Mouse (Mus musculus): ENCODE data around the gene Papolb.

Papolb gene

DNA sequence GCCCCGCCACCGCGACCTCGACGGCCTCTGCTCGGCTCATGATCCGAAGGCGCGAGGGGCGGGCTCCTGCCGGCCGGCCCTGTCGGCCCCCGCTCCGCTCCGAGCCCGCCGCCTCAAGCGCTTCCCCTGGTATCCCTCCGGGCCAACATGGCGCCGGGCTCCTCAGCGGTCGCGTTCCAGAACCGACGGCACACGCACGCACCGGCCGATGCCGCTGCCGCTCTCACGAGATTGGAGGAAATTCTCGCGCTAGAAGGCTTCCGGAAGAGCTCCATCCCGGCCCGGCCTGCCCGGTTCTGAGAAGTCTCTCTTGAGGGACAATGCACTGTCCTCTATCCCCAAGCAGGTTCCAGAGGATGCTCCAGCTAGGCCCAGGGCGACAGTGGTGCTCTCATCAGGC lies at the start of gene Papolb:
TSS of gene Papolb (minus strand) at position 162 of the 400 bp plus-strand sequence.
- in situ Hi-C loops (cut with MboI, MseI) = no loop called here

DNA sequence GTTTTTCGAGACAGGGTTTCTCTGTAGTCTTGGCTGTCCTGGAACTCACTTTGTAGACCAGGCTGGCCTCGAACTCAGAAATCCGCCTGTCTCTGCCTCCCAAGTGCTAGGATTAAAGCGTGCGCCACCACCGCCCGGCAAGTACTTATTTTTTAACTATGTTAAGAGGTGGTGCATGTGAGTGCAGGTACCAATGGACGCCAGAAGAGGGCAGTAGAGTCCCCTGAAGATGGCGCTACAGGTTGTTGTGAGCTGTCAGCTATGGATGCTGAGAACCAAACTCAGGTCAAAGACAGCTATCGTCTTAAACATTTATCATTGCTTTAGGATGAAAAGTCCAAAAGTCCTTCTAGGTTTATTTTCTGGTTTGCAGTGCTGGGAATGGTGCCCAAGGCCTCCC lies 48.3 kb upstream of the Papolb start:
- in situ Hi-C loops (cut with MboI, MseI) = no loop called here

- in situ Hi-C loops (cut with MboI, MseI) = no loop called here
These were observed 47.0 kb upstream of the Papolb start for GRCm38 (mm10) chr5:142576832-142577231.

DNA sequence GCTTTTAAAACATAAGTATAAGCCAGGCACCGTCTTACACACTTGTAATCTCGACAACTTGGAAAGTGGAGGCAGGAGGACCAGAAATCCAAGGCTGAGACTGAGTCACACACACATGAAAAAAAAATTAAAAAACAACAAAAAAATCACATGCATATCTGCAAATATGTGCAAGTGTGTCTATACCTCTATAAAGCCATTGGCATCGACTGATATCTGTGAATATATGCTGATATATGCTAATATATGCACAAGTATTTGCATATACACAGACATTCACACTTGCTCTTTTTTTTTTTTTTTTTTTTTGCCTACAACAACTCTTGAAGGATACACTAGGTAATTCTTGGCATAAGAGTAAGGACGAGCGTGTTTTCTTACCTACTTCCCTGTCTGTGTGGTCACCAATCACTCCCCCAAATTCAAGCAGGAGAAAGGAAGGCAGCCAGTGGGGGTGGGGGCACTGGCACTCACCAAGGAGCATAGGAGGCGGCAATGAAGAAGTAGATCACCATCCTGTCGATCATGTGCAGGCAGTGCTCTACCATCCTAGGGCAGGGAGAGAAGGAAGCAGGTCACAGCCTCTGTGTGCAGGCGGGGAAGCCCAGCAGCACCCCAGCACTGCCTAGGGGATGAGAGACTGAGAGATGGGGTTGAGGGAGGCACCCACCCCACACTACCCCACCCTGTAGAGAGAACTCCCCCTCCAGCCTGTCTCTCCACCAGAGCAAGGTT lies 44.6 kb upstream of the Papolb start:
- in situ Hi-C loops (cut with MboI, MseI) = no loop called here

- in situ Hi-C loops (cut with MboI, MseI) = no loop called here
These were observed 34.7 kb upstream of the Papolb start for GRCm38 (mm10) chr5:142564606-142565005.

GRCm38 (mm10) chr5:142560261-142560660 lies 30.4 kb upstream of the Papolb start:
- in situ Hi-C loops (cut with MboI, MseI) = no loop called here

GRCm38 (mm10) chr5:142557397-142558067 lies 27.7 kb upstream of the Papolb start:
- in situ Hi-C loops (cut with MboI, MseI) = no loop called here

GRCm38 (mm10) chr5:142556721-142557120 lies 26.8 kb upstream of the Papolb start:
- in situ Hi-C loops (cut with MboI, MseI) = no loop called here

DNA sequence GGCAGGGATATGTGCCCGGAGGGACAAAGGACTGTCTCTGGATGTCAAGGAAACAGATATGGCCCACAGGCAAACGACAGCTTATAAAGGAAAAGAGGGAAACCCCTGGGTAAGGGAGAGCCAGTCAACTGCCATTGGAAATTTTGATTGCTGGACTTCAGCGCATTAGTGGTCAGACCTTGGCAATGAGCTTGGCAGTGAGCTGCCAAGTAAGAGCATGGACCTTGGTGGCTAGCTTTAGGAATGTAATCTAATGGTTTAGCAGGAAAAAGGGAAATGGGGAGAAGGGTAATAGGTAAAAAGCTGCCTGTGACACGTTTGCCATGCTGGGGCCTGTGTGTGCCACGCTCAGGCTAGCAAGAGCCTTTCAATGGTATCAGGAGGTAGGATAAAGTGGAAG lies 26.0 kb upstream of the Papolb start:
- in situ Hi-C loops (cut with MboI, MseI) = no loop called here

DNA sequence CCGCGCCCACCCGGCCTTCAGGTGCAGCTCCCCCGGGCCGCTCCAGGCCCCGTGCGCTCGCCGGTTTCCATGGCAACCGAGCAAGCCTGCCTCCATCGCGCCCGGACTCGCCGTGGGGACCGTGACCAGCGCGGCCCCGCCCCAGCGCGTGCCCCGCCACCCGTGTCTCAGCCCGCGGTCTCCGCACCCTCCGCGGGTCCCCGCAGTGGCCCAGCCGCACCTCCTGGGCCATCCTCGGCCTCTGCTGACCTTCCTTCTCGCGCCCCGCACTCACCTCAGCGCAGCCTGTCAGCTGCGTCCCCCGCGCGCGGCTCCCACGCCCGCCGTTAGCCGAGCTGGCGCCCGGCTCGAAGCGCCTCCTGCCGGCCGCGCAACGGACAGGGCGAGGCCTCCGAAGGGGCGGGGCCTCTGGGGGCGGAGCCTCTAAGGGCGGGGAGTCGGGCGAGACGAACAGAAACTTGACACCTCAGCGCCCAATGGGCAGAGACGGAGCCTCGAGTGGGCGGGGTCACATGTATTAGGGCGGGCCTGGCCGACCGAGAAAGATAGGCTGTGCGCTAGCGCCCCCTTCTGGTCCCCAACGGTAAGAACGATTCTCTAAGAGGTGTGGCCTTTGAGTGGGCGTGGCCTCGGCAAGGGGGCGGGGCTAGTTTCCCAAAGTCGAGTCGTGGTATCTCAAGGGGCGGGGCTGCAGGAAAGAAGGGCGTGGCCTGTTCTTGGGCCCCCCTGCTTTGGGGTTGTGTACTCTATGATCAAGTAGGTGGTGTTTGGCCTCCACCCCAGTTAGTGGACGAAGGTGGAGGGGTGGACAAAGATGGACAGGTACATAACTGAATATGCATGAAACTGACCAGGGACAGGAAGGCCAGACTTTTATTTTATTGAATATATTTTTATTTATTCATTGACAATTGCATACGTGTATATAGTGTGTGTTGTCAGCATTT lies 21.1 kb upstream of the Papolb start, which contains the start of gene Radil:
TSS of gene Radil (minus strand) at position 393 of the 947 bp plus-strand sequence.
- in situ Hi-C loops (cut with MboI, MseI) = no loop called here

DNA sequence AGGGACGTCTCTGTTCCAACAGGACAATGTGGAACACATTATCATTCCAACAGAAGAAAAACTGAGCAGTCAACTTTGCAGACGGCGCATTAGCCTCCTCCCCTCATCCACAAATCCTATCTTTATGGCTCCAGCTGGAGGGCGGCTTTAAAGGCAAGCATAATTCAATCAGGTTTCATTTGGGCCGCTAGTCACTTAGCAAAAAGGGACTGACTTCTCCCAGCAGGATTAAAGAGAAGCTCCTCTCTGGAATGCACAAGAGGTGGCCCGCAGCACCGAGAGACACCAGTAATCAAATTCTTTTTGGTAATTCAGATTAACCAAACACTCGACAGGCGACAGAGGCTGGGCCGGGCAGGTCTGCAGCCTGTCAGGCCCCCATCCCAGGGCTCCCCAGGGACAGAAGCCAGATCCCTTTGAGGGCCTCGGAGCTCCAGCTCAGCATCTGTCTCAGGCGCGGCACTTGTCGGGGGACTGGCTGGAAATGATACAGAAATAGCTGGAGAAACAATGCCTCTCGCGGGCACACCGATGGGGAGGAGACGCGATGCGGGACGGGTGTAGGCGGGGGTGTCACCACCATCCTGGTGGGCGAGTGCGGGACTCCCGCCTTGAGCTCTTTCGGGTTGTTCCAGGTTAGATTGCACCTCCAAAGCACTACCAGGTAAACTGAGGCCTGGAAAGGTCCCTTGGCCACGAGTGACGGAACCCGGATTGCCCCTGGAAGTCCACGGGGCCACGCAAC lies 20.3 kb upstream of the Papolb start:
- in situ Hi-C loops (cut with MboI, MseI) = loop anchor here (5.0 kb wide), 1 partner anchor 68 kb away; no protein-coding TSS in a partner anchor

GRCm38 (mm10) chr5:142549441-142549840 lies 19.6 kb upstream of the Papolb start:
- in situ Hi-C loops (cut with MboI, MseI) = loop anchor here (5.0 kb wide), 1 partner anchor 67 kb away; no protein-coding TSS in a partner anchor

DNA sequence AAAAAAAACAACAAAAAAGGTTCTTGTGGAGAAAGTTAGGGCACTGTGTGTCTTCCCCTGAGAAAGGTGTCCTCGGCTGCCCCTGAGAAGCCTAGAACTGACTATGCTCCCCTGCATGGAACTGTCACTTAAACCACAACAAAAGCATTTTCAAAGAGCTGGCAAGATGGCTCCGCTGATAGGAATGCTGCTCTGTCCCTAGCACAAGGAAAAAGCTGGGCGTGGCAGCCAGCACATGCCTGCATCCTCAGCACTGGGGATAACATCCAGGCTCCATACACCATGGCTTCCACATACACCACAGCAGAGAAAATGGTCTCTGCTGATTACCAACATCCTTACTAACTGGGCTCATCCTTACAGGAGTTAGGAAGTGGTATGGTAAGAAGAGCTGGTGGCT lies 17.2 kb upstream of the Papolb start:
- in situ Hi-C loops (cut with MboI, MseI) = loop anchor here (5.0 kb wide), 1 partner anchor 65 kb away; no protein-coding TSS in a partner anchor

- in situ Hi-C loops (cut with MboI, MseI) = loop anchor here (5.0 kb wide), 1 partner anchor 64 kb away; no protein-coding TSS in a partner anchor
These were observed 16.5 kb upstream of the Papolb start for GRCm38 (mm10) chr5:142546344-142546743.

- in situ Hi-C loops (cut with MboI, MseI) = loop anchor here (5.0 kb wide), 1 partner anchor 63 kb away; no protein-coding TSS in a partner anchor
These were observed 15.3 kb upstream of the Papolb start for GRCm38 (mm10) chr5:142545014-142545795.

DNA sequence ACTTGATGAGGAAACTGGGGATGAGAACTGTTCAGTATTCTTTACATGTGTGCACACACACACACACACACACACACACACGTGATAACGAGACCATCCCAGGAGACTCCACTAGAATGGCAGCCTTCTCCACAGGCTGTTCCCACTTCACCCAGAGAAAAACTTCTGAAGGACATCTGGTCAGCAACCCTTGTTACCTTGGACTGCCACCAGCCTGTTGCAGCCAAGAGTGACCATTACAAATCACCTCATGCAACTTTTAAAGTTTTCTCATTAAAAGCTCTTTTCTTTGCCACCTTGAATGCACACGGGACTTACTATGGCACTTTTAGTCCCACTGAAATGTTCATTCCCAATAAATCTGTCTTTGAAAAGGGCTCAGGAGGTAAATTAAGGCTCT lies 7.4 kb upstream of the Papolb start:
- in situ Hi-C loops (cut with MboI, MseI) = no loop called here

DNA sequence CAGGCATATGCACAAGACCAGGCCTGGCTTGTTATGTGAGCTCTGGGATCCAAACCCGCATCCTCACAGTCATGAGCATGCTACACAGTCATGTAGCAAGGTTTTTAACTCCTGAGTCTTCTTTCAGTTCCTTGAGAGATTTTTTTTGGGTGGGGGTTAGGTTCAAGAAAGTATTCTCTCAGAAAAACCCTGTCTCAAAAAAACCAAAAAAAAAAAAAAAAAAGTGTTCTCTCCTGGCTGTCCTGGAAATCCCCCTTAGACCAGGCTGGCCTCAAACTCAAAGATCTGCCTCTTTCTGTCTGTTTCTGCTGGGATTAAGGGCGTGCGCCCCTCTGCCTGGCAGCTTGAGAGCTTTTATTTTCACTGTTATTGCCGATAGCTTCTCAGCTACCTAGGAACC lies 5.5 kb upstream of the Papolb start:
- in situ Hi-C loops (cut with MboI, MseI) = no loop called here

DNA sequence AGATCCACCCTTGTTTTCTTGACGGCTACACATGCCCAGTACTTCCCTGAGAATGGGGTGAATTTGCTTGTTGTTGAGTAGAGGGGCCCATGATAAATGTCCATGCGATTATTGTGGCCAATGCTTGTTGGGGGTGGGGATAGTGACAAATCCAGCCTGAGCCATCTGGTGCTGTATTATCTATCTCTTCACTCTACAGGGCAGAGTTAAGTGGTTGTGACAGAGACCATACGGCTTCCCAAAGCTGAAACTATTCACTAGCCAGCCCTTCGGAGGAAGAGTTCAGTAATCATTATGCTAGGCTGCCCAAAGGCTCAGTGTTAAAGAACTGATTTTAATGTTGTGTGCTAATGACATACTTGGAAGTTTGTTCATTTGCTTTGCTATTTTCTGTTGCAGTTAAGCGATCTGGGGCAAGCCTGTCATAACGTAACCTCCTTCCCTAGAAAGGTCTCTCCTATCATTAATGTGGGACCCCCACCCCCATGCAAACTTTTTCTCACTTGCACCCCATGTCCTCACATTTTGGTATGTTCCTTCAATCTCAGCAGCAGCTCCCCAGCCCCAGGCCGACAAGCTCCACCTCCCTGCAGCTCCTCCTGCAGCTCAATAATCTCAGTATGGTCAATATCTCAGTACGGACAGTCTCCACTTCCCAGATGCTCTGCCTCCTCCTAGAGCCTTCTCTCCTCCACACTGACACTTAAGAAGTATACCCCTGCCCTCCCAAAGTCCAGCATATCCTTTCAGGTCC lies 5.0 kb downstream of the Papolb start:
- in situ Hi-C loops (cut with MboI, MseI) = no loop called here

DNA sequence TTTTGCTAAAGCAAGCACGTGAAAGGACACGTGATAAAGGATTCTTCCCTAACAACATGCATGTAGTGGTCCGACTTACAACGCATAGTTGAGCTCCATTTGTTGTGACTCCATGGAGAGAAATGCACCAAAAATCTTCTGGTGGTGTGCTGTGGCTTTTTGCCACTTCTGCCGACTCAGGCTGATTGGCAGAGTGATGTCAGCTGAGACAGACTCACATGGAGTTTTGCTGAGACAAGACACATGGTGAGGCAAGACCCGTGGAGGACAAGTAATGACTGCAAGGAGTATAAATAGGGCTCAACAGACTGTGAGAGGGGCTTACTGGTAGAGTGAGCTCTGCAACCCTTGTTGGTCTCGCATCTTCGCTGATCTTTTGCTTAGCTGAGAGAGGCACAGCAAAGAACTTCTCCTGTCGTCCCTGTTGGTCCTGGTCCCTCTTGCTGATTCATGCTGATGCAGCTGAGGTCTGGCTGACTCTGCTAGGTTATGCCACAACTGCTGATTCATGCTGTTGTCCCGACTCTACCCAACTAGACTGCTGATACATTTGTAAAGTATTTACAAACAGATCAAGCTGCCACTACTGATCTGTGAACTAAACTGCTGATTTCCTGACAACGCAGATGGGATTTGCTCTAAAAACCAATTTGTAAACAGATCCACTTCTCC lies 8.5 kb downstream of the Papolb start:
- in situ Hi-C loops (cut with MboI, MseI) = no loop called here
